Mouse (Mus musculus): Measurements from ENCODE around the gene B3galt4. TPM values are rescaled to one million over a fixed set of nuclear protein-coding genes. Genes with fewer than 3 reads are reported as not detected.

B3galt4 gene
- polyA plus RNA-seq, 1 experiment, result 6.7 TPM

GRCm38 (mm10) chr17:33900989-33901314, 50.3 kb downstream of the B3galt4 start:
- H3K27ac ChIP-seq (ENCODE audit: insufficient read depth, low read depth, low read length), result no peak overlapping the region
- 86% methylated on average over 4 of the region's 4 CpGs for WGBS

GRCm38 (mm10) chr17:33900281-33900988, 50.9 kb downstream of the B3galt4 start:
- WGBS, result 68% methylated on average over 7 of the region's 7 CpGs
- no peaks in the 10 kb centered on the region for H3K4me1 ChIP-seq (ENCODE audit: control insufficient read depth, insufficient read depth, low read length)
- no peaks in the 10 kb centered on the region for H3K27me3 ChIP-seq (replicated peaks; ENCODE audit: control insufficient read depth, insufficient read depth, low read length)
- no peak overlapping the region for H3K4me3 ChIP-seq (ENCODE audit: insufficient read depth, low read depth, low read length)
- no peak for DNase-seq
- no peaks in the 10 kb centered on the region for H3K36me3 ChIP-seq (ENCODE audit: control insufficient read depth, insufficient read depth, low read length)
- TF ChIP-seq POLR2A (IDR thresholded peaks at IDR 0.05; ENCODE audit: low read depth, low read length) (no peak), CTCF (conservative IDR thresholded peaks at IDR 0.05; ENCODE audit: insufficient read depth, insufficient read length, low read depth, low read length) (no peak)
- H3K27ac ChIP-seq (ENCODE audit: insufficient read depth, low read depth, low read length), result no peak overlapping the region

More at GRCm38 (mm10) chr17:33900989-33901314, 50.3 kb downstream of the B3galt4 start:
- DNase-seq, result no peak
- TF ChIP-seq CTCF (conservative IDR thresholded peaks at IDR 0.05; ENCODE audit: insufficient read depth, insufficient read length, low read depth, low read length), result no peak
- TF ChIP-seq POLR2A (IDR thresholded peaks at IDR 0.05; ENCODE audit: low read depth, low read length), result no peak
- H3K27me3 ChIP-seq (replicated peaks; ENCODE audit: control insufficient read depth, insufficient read depth, low read length), result no peaks in the 10 kb centered on the region
- H3K4me1 ChIP-seq (ENCODE audit: control insufficient read depth, insufficient read depth, low read length), result no peaks in the 10 kb centered on the region
- H3K4me3 ChIP-seq (ENCODE audit: insufficient read depth, low read depth, low read length), result no peak overlapping the region
- H3K36me3 ChIP-seq (ENCODE audit: control insufficient read depth, insufficient read depth, low read length), result no peaks in the 10 kb centered on the region

Other genes with a start within 250 kb of the B3galt4 start
- 95.8 and 102 TPM in 2 replicates for gene March2, start 232.8 kb downstream of the B3galt4 start, polyA plus RNA-seq (2012; rRNA removed)
- 291 and 303 TPM in 2 replicates for gene Rab11b, start 191.0 kb downstream of the B3galt4 start, polyA plus RNA-seq (2012; rRNA removed)
- gene Angptl4, start 169.7 kb downstream of the B3galt4 start, polyA plus RNA-seq (2012; rRNA removed), result 19.2 and 21.0 TPM in 2 replicates
- 83.0 and 89.3 TPM in 2 replicates for gene Kank3, start 141.0 kb downstream of the B3galt4 start, polyA plus RNA-seq (2012; rRNA removed)
- 620 and 1,023 TPM in 2 replicates for gene Rps28, start 126.9 kb downstream of the B3galt4 start, polyA plus RNA-seq (2012; rRNA removed)
- 672 and 745 TPM in 2 replicates for gene Ndufa7, start 126.9 kb downstream of the B3galt4 start, polyA plus RNA-seq (2012; rRNA removed)
- gene Cd320, start 108.4 kb downstream of the B3galt4 start, polyA plus RNA-seq (2012; rRNA removed), result 71.3 and 87.8 TPM in 2 replicates
- gene Gm7029, start 77.7 kb downstream of the B3galt4 start, polyA plus RNA-seq (2012; rRNA removed), result not detected in 2 replicates
- 1.3 and 1.6 TPM in 2 replicates for gene Kifc1, start 60.8 kb downstream of the B3galt4 start, polyA plus RNA-seq (2012; rRNA removed)
- not detected in 2 replicates for gene Platr17, start 46.4 kb downstream of the B3galt4 start, polyA plus RNA-seq (2012; rRNA removed)
- 33.3 and 35.0 TPM in 2 replicates for gene Daxx, start 42.1 kb downstream of the B3galt4 start, polyA plus RNA-seq (2012; rRNA removed)
- gene Tapbp, start 35.6 kb downstream of the B3galt4 start, polyA plus RNA-seq (2012; rRNA removed), result 106 and 112 TPM in 2 replicates
- 31.6 and 54.0 TPM in 2 replicates for gene Zbtb22, start 35.6 kb downstream of the B3galt4 start, polyA plus RNA-seq (2012; rRNA removed)
- 61.8 and 78.6 TPM in 2 replicates for gene Rgl2, start 21.9 kb downstream of the B3galt4 start, polyA plus RNA-seq (2012; rRNA removed)
- 27.4 and 41.1 TPM in 2 replicates for gene Pfdn6, start 11.1 kb downstream of the B3galt4 start, polyA plus RNA-seq (2012; rRNA removed)
- gene Wdr46, start 10.8 kb downstream of the B3galt4 start, polyA plus RNA-seq (2012; rRNA removed), result 15.3 and 16.0 TPM in 2 replicates
- 54.2 and 60.5 TPM in 2 replicates for gene Vps52, start 4.3 kb upstream of the B3galt4 start, polyA plus RNA-seq (2012; rRNA removed)
- gene Rps18, start 4.5 kb upstream of the B3galt4 start, polyA plus RNA-seq (2012; rRNA removed), result 342 and 406 TPM in 2 replicates
- gene H2-K1, start 48.9 kb upstream of the B3galt4 start, polyA plus RNA-seq (2012; rRNA removed), result 1,162 and 1,255 TPM in 2 replicates
- gene Ring1, start 73.2 kb upstream of the B3galt4 start, polyA plus RNA-seq (2012; rRNA removed), result 30.4 and 36.3 TPM in 2 replicates
- gene H2-Ke6, start 76.6 kb upstream of the B3galt4 start, polyA plus RNA-seq (2012; rRNA removed), result 165 and 208 TPM in 2 replicates
- 90.4 and 106 TPM in 2 replicates for gene Slc39a7, start 80.2 kb upstream of the B3galt4 start, polyA plus RNA-seq (2012; rRNA removed)
- 49.3 and 59.2 TPM in 2 replicates for gene Rxrb, start 80.3 kb upstream of the B3galt4 start, polyA plus RNA-seq (2012; rRNA removed)
- gene Col11a2, start 87.9 kb upstream of the B3galt4 start, polyA plus RNA-seq (2012; rRNA removed), result 0.35 and 0.39 TPM in 2 replicates
- gene H2-Oa, start 140.9 kb upstream of the B3galt4 start, polyA plus RNA-seq (2012; rRNA removed), result 3.1 and 8.5 TPM in 2 replicates
- gene H2-DMa, start 168.1 kb upstream of the B3galt4 start, polyA plus RNA-seq (2012; rRNA removed), result 30.1 and 37.1 TPM in 2 replicates
- 110 and 117 TPM in 2 replicates for gene Brd2, start 171.1 kb upstream of the B3galt4 start, polyA plus RNA-seq (2012; rRNA removed)
- 3.2 and 15.6 TPM in 2 replicates for gene H2-DMb2, start 191.8 kb upstream of the B3galt4 start, polyA plus RNA-seq (2012; rRNA removed)
- 72.3 and 80.5 TPM in 2 replicates for gene H2-DMb1, start 201.6 kb upstream of the B3galt4 start, polyA plus RNA-seq (2012; rRNA removed)
- gene Tap1, start 236.1 kb upstream of the B3galt4 start, polyA plus RNA-seq (2012; rRNA removed), result 14.5 and 19.4 TPM in 2 replicates
- 21.5 and 32.3 TPM in 2 replicates for gene Psmb9, start 236.3 kb upstream of the B3galt4 start, polyA plus RNA-seq (2012; rRNA removed)
- gene Psmb8, start 246.2 kb upstream of the B3galt4 start, polyA plus RNA-seq (2012; rRNA removed), result 34.2 and 58.1 TPM in 2 replicates